Comparison of ENCODE assay signal across 13 mouse cellular contexts in the genomic region with DNA sequence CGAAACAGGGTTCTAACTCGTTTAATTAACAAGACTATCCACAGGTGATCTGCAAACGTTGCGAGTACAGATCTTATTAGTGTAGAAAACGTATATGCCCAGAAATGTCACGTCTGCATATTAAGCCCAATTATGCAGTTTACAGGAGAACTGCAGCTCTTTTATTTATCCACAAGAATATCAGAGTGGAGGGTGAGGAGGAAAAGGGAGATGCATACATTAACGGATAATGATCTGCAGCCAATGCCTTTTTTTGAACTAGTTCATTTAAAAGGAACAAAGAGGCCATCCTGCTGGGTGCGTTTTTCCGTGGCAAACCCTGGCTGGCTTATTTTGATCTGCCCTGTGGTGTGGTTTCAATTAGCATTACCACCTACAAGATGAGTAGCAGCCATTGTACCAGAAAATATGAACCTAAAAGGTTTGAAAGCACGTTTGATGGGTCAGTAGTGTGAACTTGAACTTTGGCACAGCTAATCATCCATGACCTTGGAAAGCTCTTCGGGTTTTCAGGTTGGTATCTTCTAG.
"Had no signal": no experiment of that assay in that cellular context is flagged by ENCODE, and none has a peak within 500 bp of the region (broad histone marks: within the 10 kb centered on the region; RNA-seq: fewer than 3 reads in every experiment).

No protein-coding gene starts in this region.

- H3K4me1 ChIP-seq: limb, embryonic 15.5 days; liver, embryonic 12.5 days had no signal

- H3K4me3 ChIP-seq: layer of hippocampus, adult 2 months; limb, embryonic 15.5 days; liver, embryonic 12.5 days; midbrain, embryonic 12.5 days had no signal

- DNase-seq: kidney, adult 8-10 months; kidney, postnatal 36 days; left cerebral cortex, postnatal 4 days; lung, embryonic 14.5 days; lung, postnatal 10 days; lung, postnatal 4 days; thymus, postnatal 4 days had no signal

- H3K9ac ChIP-seq: limb, embryonic 15.5 days; liver, embryonic 12.5 days; lung, embryonic 14.5 days; midbrain, embryonic 12.5 days had no signal

- H3K9me3 ChIP-seq: limb, embryonic 15.5 days; liver, embryonic 12.5 days; midbrain, embryonic 12.5 days had no signal

- H3K4me2 ChIP-seq: limb, embryonic 15.5 days; liver, embryonic 12.5 days; lung, embryonic 14.5 days; midbrain, embryonic 12.5 days had no signal

- H3K36me3 ChIP-seq: limb, embryonic 15.5 days; liver, embryonic 12.5 days; midbrain, embryonic 12.5 days had no signal

- ATAC-seq: liver, embryonic 12.5 days had no signal

- H3K27ac ChIP-seq: kidney, postnatal 0 days; layer of hippocampus, adult 2 months; limb, embryonic 15.5 days; liver, embryonic 12.5 days; midbrain, embryonic 12.5 days; stomach, postnatal 0 days had no signal

- H3K27me3 ChIP-seq: limb, embryonic 15.5 days; liver, embryonic 12.5 days; midbrain, embryonic 12.5 days had no signal
